Mouse (Mus musculus): ENCODE measurements around the gene Slc35b4. TPM values are rescaled to one million over a fixed set of nuclear protein-coding genes. Genes with fewer than 3 reads are reported as not detected.

Gene Slc35b4
- 1.4 and 3.2 TPM in 2 replicates for polyA plus RNA-seq (2012; ENCODE audit: low replicate concordance)

GRCm38 (mm10) chr6:34176864-34177247 lies at the start of gene Slc35b4:
Slc35b4 (minus strand) TSS chr6:34177111.

Other genes starting within 250 kb of the Slc35b4 start
- gene Lrguk, start 147.7 kb downstream of the Slc35b4 start, polyA plus RNA-seq (2012; ENCODE audit: low replicate concordance) = 0.09 and 0.37 TPM in 2 replicates
- 29.2 and 47.3 TPM in 2 replicates for gene Akr1b3, start 140.4 kb upstream of the Slc35b4 start, polyA plus RNA-seq (2012; ENCODE audit: low replicate concordance)
- 1.5 TPM in 1 of 2 replicates, not detected in the other for gene Akr1b8, start 177.0 kb upstream of the Slc35b4 start, polyA plus RNA-seq (2012; ENCODE audit: low replicate concordance)
- 0.36 and 0.93 TPM in 2 replicates for gene Akr1b10, start 207.1 kb upstream of the Slc35b4 start, polyA plus RNA-seq (2012; ENCODE audit: low replicate concordance)
- 0.55 TPM in 1 of 2 replicates, not detected in the other for gene Akr1b7, start 235.2 kb upstream of the Slc35b4 start, polyA plus RNA-seq (2012; ENCODE audit: low replicate concordance)